Mouse (Mus musculus) intestine, embryonic 16.5 days (tissue): ENCODE measurements around the gene Clstn3. TPM values are rescaled to one million over a fixed set of nuclear protein-coding genes. Genes with fewer than 3 reads are reported as not detected.
"Not testable (repeated sequence)": the region's sequence is repeated elsewhere in the genome, so short reads cannot be mapped to it uniquely, and the experiment has no call there.

ENCODE experiments used
- ATAC-seq: fragments of 200-750 bp; cut with Nextera tagmentation; 2 replicates; pipeline ENCODE4 v1.8.0; 2017; ENCODE audit warnings: moderate TSS enrichment, moderate library complexity
- H3K27ac ChIP-seq: fragments of 300-500 bp; sonication (generic); 2 replicates; pipeline ENCODE4 v1.5.1; 2014; ENCODE audit warnings: mild to moderate bottlenecking, low read length
- H3K27me3 ChIP-seq: fragments of 300-500 bp; sonication (generic); replicated peaks from 2 replicates; pipeline ENCODE4 v1.6.1; 2014; ENCODE audit warnings: low read length, control low read depth, mixed read lengths; ENCODE audit not compliant: control insufficient read depth, insufficient read depth
- H3K36me3 ChIP-seq: fragments of 300-500 bp; sonication (generic); 2 replicates; pipeline ENCODE4 v1.6.1; 2014; ENCODE audit warnings: low read length, control low read depth; ENCODE audit not compliant: control insufficient read depth, insufficient read depth
- H3K4me1 ChIP-seq: fragments of 300-500 bp; sonication (generic); 2 replicates; pipeline ENCODE4 v1.6.1; 2014; ENCODE audit warnings: low read length, control low read depth, mixed read lengths; ENCODE audit not compliant: control insufficient read depth, insufficient read depth
- H3K4me2 ChIP-seq: fragments of 300-500 bp; sonication (generic); 2 replicates; pipeline ENCODE4 v1.6.1; 2014; ENCODE audit warnings: low read depth, low read length, control low read depth
- H3K4me3 ChIP-seq: fragments of 300-500 bp; sonication (generic); 2 replicates; pipeline ENCODE4 v1.5.1; 2014; ENCODE audit warnings: mild to moderate bottlenecking, low read length
- H3K9ac ChIP-seq: fragments of 300-500 bp; sonication (generic); 2 replicates; pipeline ENCODE4 v1.6.1; 2014; ENCODE audit warnings: low read depth, low read length
- H3K9me3 ChIP-seq: fragments of 300-500 bp; sonication (generic); 2 replicates; pipeline ENCODE4 v1.6.1; 2016; ENCODE audit warnings: low read length, control low read depth; ENCODE audit not compliant: control insufficient read depth
- WGBS: fragments of 180-500 bp; shearing (Covaris S2); extraction: QIAGEN DNeasy Blood & Tissue Kit; methylation state at CpG from one replicate; pipeline ENCODE4 v1.1.7; 2014; 5-methylcytosine and 5-hydroxymethylcytosine counted together
- polyA plus RNA-seq: library from polyadenylated mRNA; unstranded; fragments of >200 nt; fragmentation: Nextera tagmentation; extraction: Ambion mirVana; gene quantifications from 2 replicates; pipeline ENCODE4 v1.2.1, GENCODE M21; 2015

The Clstn3 gene
- polyA plus RNA-seq, 1 experiment from 2014 or later = 4.1 TPM

GRCm38 (mm10) chr6:124475335-124476075, 10.9 kb upstream of the Clstn3 start:
- not testable (repeated sequence) for H3K27me3 ChIP-seq, ATAC-seq, H3K36me3 ChIP-seq, H3K4me3 ChIP-seq, H3K27ac ChIP-seq, H3K4me2 ChIP-seq, H3K9me3 ChIP-seq, H3K9ac ChIP-seq
- WGBS = 83% methylated on average over 8 of the region's 11 CpGs
- peaks cover 17% of the 10 kb centered on the region for H3K4me1 ChIP-seq

- WGBS = 82% methylated on average over 11 of the region's 11 CpGs
- Histone ChIP-seq H3K36me3 (no peaks in the 10 kb centered on the region), H3K9ac (no peak overlapping the region)
Observed at GRCm38 (mm10) chr6:124474621-124475020, 10.0 kb upstream of the Clstn3 start.

GRCm38 (mm10) chr6:124472801-124473200, 8.2 kb upstream of the Clstn3 start:
- H3K9me3 ChIP-seq = no peaks in the 10 kb centered on the region
- H3K27ac ChIP-seq = no peak overlapping the region
- no peaks in the 10 kb centered on the region for H3K36me3 ChIP-seq
- H3K4me2 ChIP-seq = no peak overlapping the region
- no peak for ATAC-seq
- no peak overlapping the region for H3K4me3 ChIP-seq
- H3K9ac ChIP-seq = no peak overlapping the region
- H3K27me3 ChIP-seq = no peaks in the 10 kb centered on the region
- peaks cover 6% of the 10 kb centered on the region for H3K4me1 ChIP-seq
- 35% methylated on average over 6 of the region's 6 CpGs for WGBS

More at GRCm38 (mm10) chr6:124474621-124475020, 10.0 kb upstream of the Clstn3 start:
- Histone ChIP-seq H3K4me1 (peaks cover 16% of the 10 kb centered on the region), H3K9me3 (no peaks in the 10 kb centered on the region), H3K4me3 (no peak overlapping the region), H3K27ac (no peak overlapping the region), H3K4me2 (no peak overlapping the region), H3K27me3 (no peaks in the 10 kb centered on the region)
- no peak for ATAC-seq

GRCm38 (mm10) chr6:124471783-124472638, 7.4 kb upstream of the Clstn3 start:
- not testable (repeated sequence) for H3K36me3 ChIP-seq, H3K4me1 ChIP-seq, ATAC-seq, H3K27me3 ChIP-seq, H3K9me3 ChIP-seq, H3K27ac ChIP-seq, H3K4me3 ChIP-seq, H3K4me2 ChIP-seq, H3K9ac ChIP-seq
- WGBS = 75% methylated on average over 6 of the region's 6 CpGs

GRCm38 (mm10) chr6:124471121-124471520, 6.5 kb upstream of the Clstn3 start:
- no peaks in the 10 kb centered on the region for H3K36me3 ChIP-seq
- H3K4me2 ChIP-seq = no peak overlapping the region
- no peak overlapping the region for H3K4me3 ChIP-seq
- no peaks in the 10 kb centered on the region for H3K27me3 ChIP-seq
- no peak for ATAC-seq
- no peak overlapping the region for H3K27ac ChIP-seq
- H3K9me3 ChIP-seq = no peaks in the 10 kb centered on the region
- H3K4me1 ChIP-seq = no peaks in the 10 kb centered on the region
- no peak overlapping the region for H3K9ac ChIP-seq
- 90% methylated on average over 3 of the region's 3 CpGs for WGBS

GRCm38 (mm10) chr6:124465729-124466128, 1.1 kb upstream of the Clstn3 start:
- no peaks in the 10 kb centered on the region for H3K9me3 ChIP-seq
- H3K27ac ChIP-seq = no peak overlapping the region
- no peaks in the 10 kb centered on the region for H3K27me3 ChIP-seq
- no peak overlapping the region for H3K9ac ChIP-seq
- 0 out of 2 replicates have a peak, but pooled peaks cover 3% of the 10 kb centered on the region for H3K4me1 ChIP-seq
- no peak overlapping the region for H3K4me3 ChIP-seq
- H3K4me2 ChIP-seq = no peak overlapping the region
- 79% methylated on average over 6 of the region's 6 CpGs for WGBS
- no peaks in the 10 kb centered on the region for H3K36me3 ChIP-seq
- ATAC-seq = no peak

- Histone ChIP-seq H3K9ac (peak overlapping the region; percentile 64; the same call in 1 of the 2 replicates), H3K9me3 (no peaks in the 10 kb centered on the region), H3K4me1 (0 out of 2 replicates have a peak, but pooled peaks cover 3% of the 10 kb centered on the region), H3K36me3 (no peaks in the 10 kb centered on the region), H3K27ac (no peak overlapping the region), H3K4me2 (peak overlapping the region; percentile 92), H3K27me3 (no peaks in the 10 kb centered on the region), H3K4me3 (peak overlapping the region; percentile 53)
- no peak for ATAC-seq
- 43% methylated on average over 6 of the region's 6 CpGs for WGBS
Observed at GRCm38 (mm10) chr6:124465299-124465698, 705 bp upstream of the Clstn3 start.

- Histone ChIP-seq H3K36me3 (no peaks in the 10 kb centered on the region), H3K4me3 (peak overlapping the region; percentile 53; the same call in 1 of the 2 replicates), H3K27me3 (no peaks in the 10 kb centered on the region), H3K27ac (no peak overlapping the region), H3K9ac (peak overlapping the region; percentile 64), H3K4me1 (0 out of 2 replicates have a peak, but pooled peaks cover 3% of the 10 kb centered on the region), H3K9me3 (no peaks in the 10 kb centered on the region), H3K4me2 (peak overlapping the region; percentile 92; the same call in 1 of the 2 replicates)
- peak; percentile 18; the same call in 1 of the 2 replicates for ATAC-seq
- WGBS = 32% methylated on average over 8 of the region's 8 CpGs
Observed at GRCm38 (mm10) chr6:124463881-124464291, 708 bp downstream of the Clstn3 start.

- H3K9ac ChIP-seq = no peak overlapping the region
- ATAC-seq = no peak
- H3K9me3 ChIP-seq = no peaks in the 10 kb centered on the region
- 0 out of 2 replicates have a peak, but pooled peaks cover 2% of the 10 kb centered on the region for H3K4me1 ChIP-seq
- WGBS = 81% methylated on average over 4 of the region's 4 CpGs
- H3K27ac ChIP-seq = no peak overlapping the region
- H3K4me3 ChIP-seq = no peak overlapping the region
- H3K4me2 ChIP-seq = no peak overlapping the region
- no peaks in the 10 kb centered on the region for H3K27me3 ChIP-seq
- H3K36me3 ChIP-seq = no peaks in the 10 kb centered on the region
Observed at GRCm38 (mm10) chr6:124459388-124459787, 5.2 kb downstream of the Clstn3 start.
